Mouse (Mus musculus) heart, embryonic 10.5 days (tissue): Measurements from ENCODE around the gene Lrguk. TPM values are rescaled to one million over a fixed set of nuclear protein-coding genes. Genes with fewer than 3 reads are reported as not detected.

ENCODE experiments used
- DNase-seq: peaks from one replicate; pipeline ENCODE4 v3.0.0-alpha.2; 2017; ENCODE audit warnings: low spot score
- H3K27ac ChIP-seq: fragments of 300-500 bp; sonication (generic); 2 replicates; pipeline ENCODE4 v1.5.1; 2016; ENCODE audit warnings: mild to moderate bottlenecking
- H3K27me3 ChIP-seq: fragments of 300-500 bp; sonication (generic); 2 replicates; pipeline ENCODE4 v1.6.1; 2016; ENCODE audit warnings: mild to moderate bottlenecking; ENCODE audit not compliant: poor library complexity, insufficient read depth, severe bottlenecking
- H3K36me3 ChIP-seq: fragments of 300-500 bp; sonication (generic); 2 replicates; pipeline ENCODE4 v1.6.1; 2016; ENCODE audit warnings: mild to moderate bottlenecking, moderate library complexity
- H3K4me1 ChIP-seq: fragments of 300-500 bp; sonication (generic); 2 replicates; pipeline ENCODE4 v1.6.1; 2016; ENCODE audit warnings: mild to moderate bottlenecking
- H3K4me3 ChIP-seq: fragments of 300-500 bp; sonication (generic); 2 replicates; pipeline ENCODE4 v1.5.1; 2016; ENCODE audit warnings: mild to moderate bottlenecking, moderate library complexity
- H3K9me3 ChIP-seq: fragments of 300-500 bp; sonication (generic); 2 replicates; pipeline ENCODE4 v1.6.1; 2016; ENCODE audit warnings: mild to moderate bottlenecking, moderate library complexity
- WGBS: fragments of 180-500 bp; shearing (Covaris S2); methylation state at CpG from one replicate; pipeline ENCODE4 v1.1.7; 2016; 5-methylcytosine and 5-hydroxymethylcytosine counted together
- polyA plus RNA-seq: library from polyadenylated mRNA; unstranded; fragments of >200 nt; fragmentation: Nextera tagmentation; extraction: Ambion mirVana; gene quantifications from 2 replicates; pipeline ENCODE4 v1.2.1, GENCODE M21; 2016

Gene Lrguk
- polyA plus RNA-seq, 1 experiment from 2014 or later = 0.88 TPM

DNA sequence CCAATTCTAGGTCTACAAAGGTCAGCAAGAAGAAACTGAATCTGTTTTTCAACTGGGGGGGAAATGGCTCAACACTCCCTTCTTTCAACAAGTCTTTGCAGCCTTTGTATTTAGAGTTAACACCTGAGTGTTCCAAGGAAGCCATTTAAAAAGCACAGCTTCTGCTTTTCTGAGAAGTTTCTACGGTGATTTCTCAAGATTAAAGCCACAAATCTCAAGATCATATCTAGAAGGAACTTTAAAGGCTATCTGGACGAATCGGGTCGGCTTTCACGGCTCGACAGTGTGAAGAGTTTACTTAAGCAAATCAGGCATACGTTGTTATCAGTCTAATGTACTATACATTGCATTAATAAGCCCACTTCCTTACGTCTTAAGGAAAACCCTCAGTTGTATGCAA is 145.5 kb downstream of the Lrguk start:
- H3K4me1 ChIP-seq = peaks cover 51% of the 10 kb centered on the region
- 67% methylated on average over 8 of the region's 8 CpGs for WGBS
- peaks cover 8% of the 10 kb centered on the region for H3K36me3 ChIP-seq
- H3K4me3 ChIP-seq = no peak overlapping the region
- no peaks in the 10 kb centered on the region for H3K9me3 ChIP-seq
- DNase-seq = no peak
- H3K27ac ChIP-seq = no peak overlapping the region
- no peaks in the 10 kb centered on the region for H3K27me3 ChIP-seq

DNA sequence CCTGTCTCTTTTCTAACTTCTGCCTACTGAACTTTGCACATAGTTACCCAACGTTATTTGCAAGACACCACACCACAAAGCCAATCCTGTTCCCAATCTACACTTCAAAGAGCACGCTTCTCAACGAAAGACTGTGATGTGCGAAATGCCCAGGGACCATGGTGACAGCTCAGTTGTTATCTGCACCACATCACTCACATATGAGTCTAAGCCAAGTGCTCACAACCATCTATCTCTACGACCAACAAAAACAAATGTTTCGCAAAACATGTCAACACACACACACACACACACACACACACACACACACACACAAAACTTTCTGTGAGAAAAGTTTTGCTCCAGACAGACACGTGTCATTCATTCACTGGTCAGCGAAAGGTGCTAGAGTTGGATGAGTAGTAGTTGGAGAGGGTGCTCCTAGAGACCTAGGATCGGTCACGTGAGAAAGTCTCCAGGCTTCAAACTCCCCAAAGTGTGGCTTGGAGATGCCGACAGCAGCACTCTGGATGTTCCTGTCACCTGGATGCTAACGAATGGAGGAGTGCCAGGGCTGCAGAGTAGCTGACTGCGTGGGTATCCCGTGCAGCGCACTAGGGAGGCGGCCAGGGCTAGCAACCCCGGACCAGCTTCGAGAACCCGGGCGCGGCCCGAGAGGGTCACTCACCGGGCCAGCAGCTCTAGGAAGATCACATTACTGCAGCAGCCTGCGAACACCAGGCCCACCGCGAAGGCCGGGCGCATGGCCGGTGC is 147.0 kb downstream of the Lrguk start:
- Histone ChIP-seq H3K9me3 (no peaks in the 10 kb centered on the region), H3K27ac (peak overlapping the region; percentile 94), H3K4me3 (peak overlapping the region; percentile 94), H3K4me1 (peaks cover 40% of the 10 kb centered on the region), H3K36me3 (peaks cover 4% of the 10 kb centered on the region; the same call in 1 of the 2 replicates), H3K27me3 (no peaks in the 10 kb centered on the region)
- WGBS = 2% methylated on average over 29 of the region's 29 CpGs
- no peak for DNase-seq

DNA sequence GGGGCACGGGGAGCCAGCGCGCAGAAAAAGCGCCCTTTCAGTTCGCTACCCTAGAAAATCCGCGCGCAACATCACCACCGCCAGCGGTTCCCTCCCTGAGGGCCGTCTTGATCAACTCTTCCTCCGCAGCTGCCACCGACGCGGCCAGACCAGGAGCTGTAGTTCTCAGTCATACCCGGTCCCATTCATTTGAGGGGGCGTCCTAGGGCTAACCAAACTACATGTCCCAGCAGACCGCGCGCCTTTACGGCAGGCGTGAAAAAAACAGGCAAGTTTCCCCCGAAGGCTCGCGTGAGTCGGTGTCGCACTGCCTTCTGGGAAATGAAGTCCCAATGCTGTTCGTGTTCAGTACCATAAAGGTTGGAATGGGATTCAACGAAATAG is 147.6 kb downstream of the Lrguk start, which contains the start of gene Slc35b4:
Slc35b4 (minus strand) TSS at position 248 of the 384 bp plus-strand sequence.
- Histone ChIP-seq H3K27me3 (no peaks in the 10 kb centered on the region), H3K27ac (peak within 1 kb of the TSS; percentile 94), H3K36me3 (peaks cover 4% of the 10 kb centered on the region; the same call in 1 of the 2 replicates), H3K4me3 (peak within 1 kb of the TSS; percentile 94), H3K9me3 (no peaks in the 10 kb centered on the region), H3K4me1 (peaks cover 34% of the 10 kb centered on the region)
- DNase-seq = peak; percentile 99
- WGBS = under 1% methylated on average over 29 of the region's 29 CpGs

DNA sequence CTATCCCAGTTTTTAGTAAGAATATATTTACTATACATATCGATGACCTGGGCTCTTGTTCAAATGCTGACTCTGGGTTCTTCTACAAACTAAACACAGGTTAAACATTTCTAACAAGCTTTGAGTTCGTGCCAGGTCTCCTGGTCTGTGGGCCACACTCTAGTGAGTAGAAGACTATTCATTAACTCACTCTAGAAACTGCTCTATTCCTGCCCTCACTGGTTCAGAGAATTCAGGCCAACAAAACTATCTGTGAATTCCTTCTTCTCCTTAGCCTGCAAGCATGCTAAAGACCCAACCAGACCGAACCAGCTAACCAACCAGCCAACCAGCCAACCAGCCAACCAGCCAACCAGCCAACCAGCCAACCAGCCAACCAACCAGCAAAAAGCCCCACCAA is 149.8 kb downstream of the Lrguk start:
- WGBS = 69% methylated on average over 3 of the region's 3 CpGs
- DNase-seq = no peak

DNA sequence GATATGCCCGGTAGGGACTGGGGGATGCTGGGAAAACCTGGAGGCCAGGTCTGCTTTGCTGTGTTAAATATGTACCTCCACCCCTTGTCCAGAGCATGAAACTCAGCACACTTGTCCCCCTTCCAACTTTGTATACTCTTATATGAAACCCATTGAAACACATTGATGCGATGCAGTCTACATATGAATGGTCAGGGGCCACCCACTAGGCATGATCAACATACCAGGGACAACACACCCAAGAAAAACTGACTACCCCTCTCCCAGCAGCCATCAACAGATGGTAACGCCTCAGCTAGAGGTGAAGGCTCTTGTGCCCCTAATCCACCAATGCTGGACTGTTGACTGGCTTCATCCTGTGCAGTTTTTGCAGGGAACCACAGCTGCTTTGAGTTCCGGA is 150.7 kb downstream of the Lrguk start:
- Histone ChIP-seq H3K36me3 (no peaks in the 10 kb centered on the region), H3K9me3 (no peaks in the 10 kb centered on the region), H3K4me1 (peaks cover 10% of the 10 kb centered on the region; the same call in 1 of the 2 replicates), H3K27me3 (no peaks in the 10 kb centered on the region), H3K4me3 (no peak overlapping the region), H3K27ac (no peak overlapping the region)
- WGBS = 79% methylated on average over 4 of the region's 4 CpGs
- DNase-seq = no peak

More for the DNA sequence above, 149.8 kb downstream of the Lrguk start:
- no peak overlapping the region for H3K4me3 ChIP-seq
- H3K27ac ChIP-seq = no peak overlapping the region
- peaks cover 14% of the 10 kb centered on the region for H3K4me1 ChIP-seq
- H3K9me3 ChIP-seq = no peaks in the 10 kb centered on the region
- H3K27me3 ChIP-seq = no peaks in the 10 kb centered on the region
- no peaks in the 10 kb centered on the region for H3K36me3 ChIP-seq

DNA sequence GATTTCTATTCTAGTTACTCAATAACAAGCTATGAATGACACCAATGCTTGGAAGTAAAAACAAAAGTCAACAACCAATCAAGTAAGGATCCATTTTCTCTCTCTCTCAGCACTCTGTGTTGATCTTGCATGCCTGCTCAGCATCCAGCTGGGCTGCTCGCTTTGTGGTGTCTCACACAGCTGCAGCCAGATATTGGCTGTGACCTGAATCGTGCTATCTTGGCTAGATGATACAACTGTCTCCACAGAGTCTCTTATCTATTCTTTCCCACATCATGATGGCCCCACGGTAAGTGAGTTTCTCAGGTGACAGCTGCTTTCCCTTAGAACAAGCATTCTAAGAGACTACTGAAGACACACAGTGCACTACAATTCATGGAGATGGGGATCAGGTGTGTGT is 152.7 kb downstream of the Lrguk start:
- no peaks in the 10 kb centered on the region for H3K4me1 ChIP-seq
- WGBS = 44% methylated on average over 3 of the region's 3 CpGs
- H3K27me3 ChIP-seq = no peaks in the 10 kb centered on the region
- DNase-seq = no peak
- no peaks in the 10 kb centered on the region for H3K9me3 ChIP-seq
- no peak overlapping the region for H3K27ac ChIP-seq
- H3K4me3 ChIP-seq = no peak overlapping the region
- H3K36me3 ChIP-seq = no peaks in the 10 kb centered on the region

DNA sequence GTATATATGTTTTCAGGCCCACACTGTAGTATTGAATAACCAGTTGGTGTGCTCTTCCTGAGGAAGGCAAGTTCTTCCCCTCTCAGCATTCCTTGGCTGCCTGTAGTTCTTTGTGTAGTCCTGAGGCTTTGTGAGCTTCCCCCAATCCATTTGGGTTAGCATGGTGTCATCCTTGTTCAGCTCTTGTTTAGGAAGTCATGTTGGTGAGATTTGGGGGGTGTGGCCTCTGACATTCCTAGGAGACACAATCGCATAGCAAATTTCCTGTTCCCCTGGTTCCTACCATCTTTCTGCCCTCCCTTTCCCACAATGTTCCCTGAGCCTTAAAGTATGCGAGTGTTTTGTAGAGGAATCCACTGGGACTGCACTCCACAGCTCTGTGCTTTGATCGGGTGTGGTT is 154.1 kb downstream of the Lrguk start:
- Histone ChIP-seq H3K4me1 (peaks cover 5% of the 10 kb centered on the region; the same call in 1 of the 2 replicates), H3K36me3 (no peaks in the 10 kb centered on the region), H3K27ac (no peak overlapping the region), H3K9me3 (no peaks in the 10 kb centered on the region), H3K27me3 (no peaks in the 10 kb centered on the region), H3K4me3 (no peak overlapping the region)
- WGBS = 78% methylated on average over 3 of the region's 3 CpGs
- DNase-seq = no peak

Other genes with a start within 250 kb of the Lrguk start
- 43.2 and 46.3 TPM in 2 replicates for gene Slc35b4, start 147.7 kb downstream of the Lrguk start, polyA plus RNA-seq